Mouse (Mus musculus): ENCODE measurements around the gene Ptp4a2.
"Not testable (repeated sequence)": the region's sequence is repeated elsewhere in the genome, so short reads cannot be mapped to it uniquely, and the experiment has no call there.

The Ptp4a2 gene

DNA sequence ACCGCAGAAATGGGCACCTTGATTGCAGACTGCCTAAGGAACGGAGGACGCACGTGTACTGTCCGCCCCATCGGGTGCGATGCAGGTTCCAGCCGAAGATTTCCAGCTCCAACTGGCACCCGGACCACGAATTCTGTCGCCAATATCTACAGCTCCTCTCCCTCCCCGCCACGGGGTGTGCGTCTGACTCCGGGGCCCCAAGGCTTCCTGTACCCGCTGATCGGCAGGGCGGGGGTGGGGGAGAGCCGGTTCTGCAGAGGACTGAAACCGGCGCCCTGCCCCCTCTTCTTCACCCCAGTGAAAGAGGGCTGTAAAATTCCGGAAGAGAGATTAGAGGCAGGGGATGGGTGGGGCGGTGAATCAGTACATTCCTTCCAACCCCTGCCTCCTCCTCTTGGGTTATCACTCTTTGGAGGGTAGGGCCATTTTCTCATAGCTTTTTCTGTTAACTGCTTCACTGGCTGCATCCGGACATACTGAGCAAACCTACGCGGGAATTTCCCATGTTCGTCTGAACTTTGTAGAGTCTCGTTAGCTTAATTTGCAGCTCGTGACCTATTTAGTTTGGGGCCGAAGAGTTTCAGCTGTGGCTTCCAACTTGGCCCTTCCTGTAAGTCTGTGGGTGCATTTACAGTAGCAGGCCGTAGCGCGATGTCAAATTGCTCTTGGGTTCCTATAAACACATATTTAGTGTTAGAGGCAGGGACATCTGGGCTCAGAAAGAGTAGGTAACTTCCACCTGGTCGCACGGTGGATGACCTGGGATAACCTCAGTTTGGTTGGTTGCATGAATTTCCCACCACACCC is at the start of gene Ptp4a2:
TSS of gene Ptp4a2 (plus strand) at position 422 of the 807 bp plus-strand sequence.
- peak; percentile 93 for DNase-seq (ENCODE audit: low spot score in 2 of 2)

DNA sequence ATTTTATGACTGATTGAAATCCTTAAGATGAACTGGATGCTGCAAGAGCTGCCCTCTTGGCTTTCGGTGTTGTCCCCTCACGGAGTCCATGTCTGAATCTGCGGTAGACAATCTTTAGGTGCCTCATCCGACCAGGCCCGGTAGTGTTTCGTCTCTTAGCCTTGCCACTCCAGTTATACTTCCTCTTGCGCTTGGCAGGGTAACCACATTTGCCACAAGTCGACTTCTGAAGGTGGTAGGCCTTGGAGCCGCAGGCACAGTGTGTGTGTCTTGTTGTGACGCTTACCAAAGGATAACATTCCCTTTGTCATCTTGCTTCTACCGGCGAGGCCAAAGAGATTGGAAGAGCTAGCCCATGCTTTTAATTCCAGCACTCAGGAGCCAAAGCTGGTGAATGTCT is 49.4 kb upstream of the Ptp4a2 start:
- DNase-seq (ENCODE audit: low spot score in 2 of 2), result peak; percentile 53 to 68

DNA sequence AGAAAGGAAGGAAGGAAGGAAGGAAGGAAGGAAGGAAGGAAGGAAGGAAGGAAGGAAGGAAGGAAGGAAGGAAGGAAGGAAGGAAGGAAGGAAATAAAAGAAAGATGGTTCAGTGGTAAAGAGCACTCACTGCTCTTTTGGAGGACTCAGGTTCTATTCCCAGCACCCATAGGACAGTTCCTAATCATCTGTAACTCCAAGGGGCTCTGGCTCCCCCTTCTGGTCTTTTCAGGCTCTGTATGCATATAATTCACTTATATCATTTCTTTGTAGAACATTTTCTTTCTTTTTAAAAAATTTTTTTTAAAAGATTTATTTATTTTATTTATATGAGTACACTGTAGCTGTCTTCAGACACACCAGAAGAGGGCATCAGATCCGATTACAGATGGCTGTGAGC is 48.5 kb upstream of the Ptp4a2 start:
- DNase-seq (ENCODE audit: low spot score in 2 of 2), result not testable (repeated sequence)

DNA sequence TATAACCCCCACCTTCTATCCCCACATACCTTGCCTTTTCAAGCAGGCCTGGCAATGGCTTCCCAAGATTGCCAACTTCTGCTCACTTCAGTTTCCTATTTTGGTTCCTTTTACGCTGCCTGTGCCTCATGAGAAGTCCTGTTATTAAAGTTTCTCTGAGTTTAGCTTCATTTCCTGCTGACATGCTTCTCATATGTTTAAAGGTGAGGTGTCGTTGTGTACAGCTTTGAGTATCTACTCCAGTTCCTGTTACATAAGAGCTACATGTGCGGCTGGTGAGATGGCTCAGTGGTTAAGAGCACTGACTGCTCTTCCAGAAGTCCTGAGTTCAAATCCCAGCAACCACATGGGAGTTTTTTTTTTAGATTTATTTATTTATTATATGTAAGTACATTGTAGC is 45.7 kb upstream of the Ptp4a2 start:
- no peak for DNase-seq (ENCODE audit: low spot score in 2 of 2)

DNA sequence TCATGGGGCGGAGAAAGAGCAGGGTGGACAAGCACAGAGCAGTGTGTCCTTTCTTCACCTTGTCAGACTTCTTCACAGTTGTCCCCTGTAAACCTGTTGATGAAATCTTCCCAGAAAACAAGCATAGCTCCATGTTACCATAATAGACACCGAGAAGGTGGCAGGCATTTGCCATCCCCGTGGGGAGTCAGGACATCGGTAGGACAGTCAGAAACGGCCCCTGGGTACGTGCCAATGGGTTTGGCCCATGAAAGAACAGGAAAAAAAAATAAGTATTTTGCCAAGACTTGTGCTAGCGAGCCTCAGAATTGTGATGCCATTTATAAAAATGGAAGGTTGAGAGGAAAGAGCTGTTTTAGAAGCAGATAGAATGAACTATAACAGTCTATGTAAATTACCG is 43.2 kb upstream of the Ptp4a2 start:
- no peak for DNase-seq (ENCODE audit: low spot score in 2 of 2)

DNA sequence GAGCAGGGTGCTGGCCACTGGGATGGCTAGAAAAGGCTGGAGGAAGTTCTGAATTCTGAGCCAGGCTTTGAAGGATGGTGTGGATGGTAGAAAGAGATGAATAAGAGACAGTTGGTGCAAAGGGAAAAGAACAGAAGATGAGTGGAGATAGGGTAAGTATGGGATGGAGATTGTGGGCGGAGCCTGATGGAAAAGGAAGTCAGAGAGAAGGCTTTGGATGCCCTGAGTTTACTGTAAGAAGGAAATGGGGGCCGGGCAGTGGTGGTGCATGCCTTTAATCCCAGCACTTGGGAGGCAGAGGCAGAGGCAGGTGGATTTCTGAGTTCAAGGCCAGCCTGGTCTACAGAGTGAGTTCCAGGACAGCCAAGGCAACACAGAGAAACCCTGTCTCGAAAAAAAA is 42.3 kb upstream of the Ptp4a2 start:
- not testable (repeated sequence) for DNase-seq (ENCODE audit: low spot score in 2 of 2)

DNA sequence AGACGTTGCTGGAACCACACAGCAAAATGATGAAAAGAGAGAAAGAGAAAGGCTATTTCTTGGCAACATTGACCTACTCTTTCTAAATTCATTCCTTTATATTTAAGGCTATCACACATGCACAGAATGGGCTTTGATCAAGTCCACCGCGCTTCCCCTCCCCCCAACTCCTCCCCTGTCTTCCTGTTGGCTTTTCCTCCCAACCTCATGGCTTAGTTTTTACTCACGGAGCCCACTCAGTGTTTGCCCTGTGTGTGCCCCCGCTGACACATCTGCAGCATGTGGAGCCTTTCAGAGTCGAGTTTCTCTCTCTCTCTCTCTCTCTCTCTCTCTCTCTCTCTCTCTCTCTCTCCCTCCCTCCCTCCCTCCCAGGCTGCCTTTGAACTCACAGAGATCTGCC is 40.4 kb upstream of the Ptp4a2 start:
- no peak for DNase-seq (ENCODE audit: low spot score in 2 of 2)

DNA sequence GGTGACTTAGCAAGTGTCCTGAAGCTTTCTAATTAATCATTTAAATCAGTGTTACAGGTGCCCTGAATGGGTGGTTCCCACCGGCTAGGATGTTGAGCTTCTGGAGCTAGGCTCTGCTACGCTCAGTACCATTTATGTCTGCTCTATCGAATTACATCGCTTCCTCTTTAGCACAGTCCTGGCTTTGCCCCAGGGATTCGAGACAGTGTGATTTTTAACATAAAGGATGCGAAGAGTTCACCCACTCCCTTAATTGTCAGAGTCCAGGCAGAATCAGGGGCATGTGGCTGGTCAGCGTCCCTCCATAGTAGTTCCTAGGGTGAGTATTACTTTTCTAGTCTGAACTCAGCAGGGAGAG is 39.7 kb upstream of the Ptp4a2 start:
- no peak for DNase-seq (ENCODE audit: low spot score in 2 of 2)

DNA sequence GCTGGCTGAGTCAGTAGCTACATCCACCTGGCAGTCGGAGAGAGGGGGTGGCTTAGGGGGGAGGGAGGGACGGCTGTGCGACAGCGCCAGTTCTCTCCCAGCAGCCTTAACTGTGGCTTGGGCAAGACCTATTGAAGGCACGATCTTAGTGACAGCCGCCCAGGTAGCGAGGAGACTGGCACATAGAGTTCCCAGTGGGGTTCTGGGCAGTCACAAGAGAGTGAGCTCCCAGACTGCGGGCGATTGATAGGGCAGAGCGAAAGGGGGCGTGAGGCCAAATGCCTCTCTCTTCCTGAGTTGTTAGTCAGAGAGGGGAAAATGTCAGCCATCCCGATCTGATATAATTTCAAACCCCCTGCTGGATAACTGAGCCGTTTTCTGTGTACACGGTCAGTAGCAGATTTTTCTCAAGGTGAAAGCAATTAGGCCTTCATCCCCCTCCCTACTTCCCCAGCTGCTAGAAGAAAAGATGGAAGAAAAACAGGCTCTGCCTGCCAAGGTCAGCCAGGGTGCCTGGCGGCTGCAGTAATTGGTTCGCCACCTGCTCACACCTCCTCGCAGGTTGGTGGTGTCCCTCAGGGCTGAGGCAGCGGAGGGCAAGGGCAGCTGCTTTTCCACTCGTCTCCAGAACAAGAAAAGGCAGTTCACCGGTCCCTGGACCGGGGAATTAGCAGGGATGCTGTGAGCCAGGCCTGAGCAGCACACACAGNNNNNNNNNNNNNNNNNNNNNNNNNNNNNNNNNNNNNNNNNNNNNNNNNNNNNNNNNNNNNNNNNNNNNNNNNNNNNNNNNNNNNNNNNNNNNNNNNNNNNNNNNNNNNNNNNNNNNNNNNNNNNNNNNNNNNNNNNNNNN is 39.1 kb upstream of the Ptp4a2 start:
- DNase-seq (ENCODE audit: low spot score in 2 of 2), result no peak

DNA sequence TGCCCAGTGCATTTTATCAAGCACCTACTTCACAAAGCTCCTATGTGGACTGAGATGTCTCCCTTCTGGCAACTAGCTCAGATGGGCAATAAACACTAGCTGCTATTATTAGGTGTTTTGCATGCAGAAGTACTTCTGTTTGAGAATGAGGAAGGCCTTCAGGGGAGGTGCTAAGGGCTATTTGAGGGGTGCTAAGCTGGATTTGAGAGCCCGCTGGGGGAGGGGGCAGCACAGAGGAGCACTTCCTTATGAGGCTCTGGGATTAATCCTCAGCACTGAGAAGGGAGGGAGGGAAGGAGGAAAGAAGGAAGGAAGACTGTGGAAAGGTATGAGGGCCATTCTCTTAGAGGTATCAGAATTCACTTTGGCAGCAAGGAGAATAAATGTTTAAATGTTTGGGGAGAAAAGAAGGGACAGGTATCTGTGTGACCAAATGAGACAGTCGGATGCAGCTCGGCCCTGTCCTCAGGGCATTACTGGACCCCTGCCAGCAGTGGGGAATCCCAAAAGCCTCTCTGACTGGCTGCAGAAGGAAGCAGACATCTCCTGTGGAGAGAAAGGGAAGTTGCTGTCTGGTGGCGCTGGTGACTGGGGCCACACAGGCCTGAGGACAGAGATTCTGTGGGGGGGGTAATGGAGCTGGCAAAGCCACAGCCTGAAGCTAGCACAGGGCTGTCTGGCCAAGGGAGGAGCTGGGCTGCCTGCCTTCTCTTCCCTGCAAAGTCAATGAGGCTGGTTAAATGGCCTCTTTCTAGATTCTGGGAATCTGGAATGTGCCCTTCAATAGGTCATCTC is 28.9 kb upstream of the Ptp4a2 start:
- DNase-seq (ENCODE audit: low spot score in 2 of 2), result no peak

DNA sequence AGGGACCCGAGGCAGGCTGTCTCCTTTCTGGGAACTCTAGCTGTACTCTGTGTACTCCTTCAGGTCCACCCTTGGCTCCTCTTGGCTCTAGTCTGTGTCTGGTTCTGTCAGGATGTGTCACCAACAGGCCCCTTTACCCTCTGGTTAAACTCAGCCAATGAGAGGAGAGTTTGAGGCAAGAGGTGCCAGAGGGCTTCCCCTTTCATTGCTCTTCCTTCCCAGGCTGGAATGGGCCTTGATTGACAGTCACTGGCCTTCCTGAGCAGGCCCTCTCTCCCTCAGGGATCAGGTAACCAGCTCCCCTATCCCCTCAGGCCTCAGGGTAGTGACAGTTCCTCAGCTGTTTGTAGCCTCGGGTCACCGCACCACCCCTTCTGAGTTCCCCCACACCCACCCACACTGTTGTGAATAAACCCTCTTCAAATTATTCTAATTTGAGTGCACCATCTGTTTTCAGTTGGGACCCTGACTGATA is 28.1 kb upstream of the Ptp4a2 start:
- DNase-seq (ENCODE audit: low spot score in 2 of 2), result no peak

DNA sequence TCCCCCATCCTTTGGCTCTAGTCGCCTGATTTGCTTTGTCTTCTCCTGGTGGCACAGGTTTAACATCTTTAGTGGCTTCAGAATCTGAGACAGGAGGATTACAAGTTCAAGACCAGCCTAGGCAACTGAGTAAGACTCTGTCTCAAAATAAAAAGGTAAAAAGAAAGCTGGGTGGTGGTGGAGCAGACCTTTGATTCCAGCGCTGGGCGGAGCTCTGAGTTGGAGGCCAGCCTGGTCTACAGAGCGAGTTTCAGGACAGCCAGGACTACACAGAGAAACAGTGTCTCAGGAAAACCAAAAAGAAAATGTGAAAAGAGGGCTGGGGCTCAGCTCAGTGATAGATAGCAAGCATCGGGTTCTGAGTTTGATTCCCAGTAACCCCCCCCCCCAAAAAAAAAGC is 27.5 kb upstream of the Ptp4a2 start:
- no peak for DNase-seq (ENCODE audit: low spot score in 2 of 2)

DNA sequence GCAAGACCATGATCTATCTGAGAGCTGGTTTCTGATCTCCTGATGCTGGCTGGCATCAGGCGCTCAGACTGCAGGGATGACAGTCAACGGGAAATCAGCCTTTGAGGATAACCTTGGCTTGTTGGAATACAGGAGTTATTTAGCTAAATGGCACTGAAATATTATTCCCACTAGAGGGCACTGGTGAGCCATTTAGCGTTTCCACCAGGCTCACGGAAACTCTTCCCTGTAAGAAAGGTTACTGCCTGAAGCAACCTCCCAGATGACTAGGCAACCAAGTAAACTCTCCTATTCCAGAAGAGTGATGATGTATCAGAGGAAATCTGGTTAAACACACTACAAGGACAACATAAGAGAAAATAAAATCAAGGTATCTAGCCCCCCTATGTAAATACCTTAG is 25.8 kb upstream of the Ptp4a2 start:
- DNase-seq (ENCODE audit: low spot score in 2 of 2), result peak; percentile 75 to 80

DNA sequence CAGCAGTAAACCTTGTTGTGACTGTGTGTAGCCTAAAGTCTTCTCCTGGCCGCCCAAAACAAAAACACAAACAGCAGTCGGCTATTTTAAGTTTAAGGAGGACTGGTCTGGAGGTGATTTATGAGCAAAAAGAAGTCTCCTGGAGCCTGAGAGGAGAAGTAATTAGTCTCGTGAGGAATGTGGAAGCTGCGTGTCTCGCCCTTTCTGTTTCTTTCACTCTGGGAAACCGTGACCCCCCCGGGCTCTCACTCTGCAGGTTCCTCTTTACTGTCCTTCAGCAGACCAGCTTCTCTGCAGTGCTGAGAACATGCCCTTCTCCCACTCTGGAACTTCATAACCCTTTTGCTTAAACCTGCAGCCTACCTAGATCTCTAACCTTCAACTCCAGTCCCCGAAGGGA is 22.3 kb upstream of the Ptp4a2 start:
- DNase-seq (ENCODE audit: low spot score in 2 of 2), result peak in 1 of 2 experiments; percentile 42

DNA sequence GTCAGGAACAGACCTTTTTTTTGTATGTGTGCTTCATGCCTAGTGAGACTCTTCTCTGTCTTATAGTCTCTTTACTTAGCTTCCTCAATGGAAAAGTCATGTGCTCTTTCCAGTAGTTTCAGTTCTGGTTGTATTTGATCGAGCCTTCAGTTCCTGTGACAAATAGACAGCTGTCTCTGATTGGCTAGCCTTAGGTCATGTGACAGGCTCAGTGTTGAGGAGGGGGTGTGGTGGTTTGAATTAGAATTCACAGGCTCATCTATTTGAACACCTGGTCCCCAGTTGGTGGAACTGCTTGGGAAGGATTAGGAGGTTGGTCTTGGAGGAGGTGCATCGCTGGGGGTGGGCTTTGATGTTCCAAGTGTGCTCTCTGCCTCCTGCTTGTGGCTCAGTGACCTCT is 21.4 kb upstream of the Ptp4a2 start:
- no peak for DNase-seq (ENCODE audit: low spot score in 2 of 2)

DNA sequence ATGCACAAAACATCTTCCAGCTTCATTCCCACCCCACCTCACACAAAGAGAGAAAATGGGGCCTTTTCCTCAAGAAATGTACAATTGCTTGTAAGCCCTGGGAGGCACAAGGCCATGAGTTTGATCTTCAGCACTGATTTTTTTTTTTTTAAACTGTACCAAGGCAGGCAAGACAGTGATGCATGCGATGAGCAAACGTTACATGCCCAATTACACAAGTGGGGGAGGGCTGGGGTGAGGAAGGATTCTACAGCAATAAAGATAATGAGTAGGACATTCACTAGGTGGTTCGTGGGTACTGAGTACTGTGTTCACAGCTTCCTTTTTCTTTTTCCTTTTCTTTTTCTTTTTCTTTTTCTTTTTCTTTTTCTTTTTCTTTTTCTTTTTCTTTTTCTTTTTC is 20.5 kb upstream of the Ptp4a2 start:
- no peak for DNase-seq (ENCODE audit: low spot score in 2 of 2)

DNA sequence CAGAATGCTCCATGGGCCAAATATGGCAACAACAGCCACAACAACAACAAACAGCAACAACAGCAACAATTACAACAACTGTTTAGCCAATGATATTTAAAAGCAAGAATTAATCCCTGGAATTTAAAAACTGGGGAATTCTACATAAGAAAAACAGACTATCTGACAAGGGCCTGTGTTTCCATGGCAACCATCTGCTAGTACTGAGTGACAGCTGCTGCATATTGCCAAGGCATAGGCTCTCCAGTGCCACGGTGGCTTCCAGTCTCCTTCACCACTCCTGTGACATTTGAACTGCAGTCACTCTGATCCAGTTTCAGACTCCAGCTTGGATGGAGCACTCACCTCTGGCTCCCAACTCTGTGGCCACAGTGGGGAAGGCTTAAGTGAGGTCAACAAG is 19.6 kb upstream of the Ptp4a2 start:
- no peak for DNase-seq (ENCODE audit: low spot score in 2 of 2)

DNA sequence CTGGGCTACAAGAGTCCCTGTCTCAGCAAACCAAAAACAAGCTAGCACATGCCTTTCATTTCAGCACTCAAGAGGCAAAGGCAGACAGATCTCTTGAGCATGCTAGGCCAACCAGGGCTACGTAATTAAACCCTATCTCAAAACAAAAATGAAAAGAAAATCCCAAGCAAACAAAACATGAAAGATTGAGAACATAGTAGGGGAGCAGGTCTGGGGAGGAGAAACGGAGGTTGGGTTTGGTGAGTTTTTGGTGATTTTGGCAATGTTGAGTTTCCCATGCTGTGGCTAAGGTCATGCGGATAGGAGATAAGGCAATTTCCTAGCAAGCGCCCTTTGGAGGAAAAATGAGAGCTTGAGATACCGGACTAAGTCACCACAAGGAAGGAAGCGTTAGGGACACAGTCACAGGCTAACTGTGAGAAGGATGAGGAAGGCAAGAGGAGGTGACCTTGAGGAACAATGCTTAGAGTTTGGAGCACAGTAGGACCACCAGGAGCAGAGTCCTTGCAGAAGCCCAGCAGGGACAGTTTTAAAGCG is 18.3 kb upstream of the Ptp4a2 start:
- DNase-seq (ENCODE audit: low spot score in 2 of 2), result no peak

DNA sequence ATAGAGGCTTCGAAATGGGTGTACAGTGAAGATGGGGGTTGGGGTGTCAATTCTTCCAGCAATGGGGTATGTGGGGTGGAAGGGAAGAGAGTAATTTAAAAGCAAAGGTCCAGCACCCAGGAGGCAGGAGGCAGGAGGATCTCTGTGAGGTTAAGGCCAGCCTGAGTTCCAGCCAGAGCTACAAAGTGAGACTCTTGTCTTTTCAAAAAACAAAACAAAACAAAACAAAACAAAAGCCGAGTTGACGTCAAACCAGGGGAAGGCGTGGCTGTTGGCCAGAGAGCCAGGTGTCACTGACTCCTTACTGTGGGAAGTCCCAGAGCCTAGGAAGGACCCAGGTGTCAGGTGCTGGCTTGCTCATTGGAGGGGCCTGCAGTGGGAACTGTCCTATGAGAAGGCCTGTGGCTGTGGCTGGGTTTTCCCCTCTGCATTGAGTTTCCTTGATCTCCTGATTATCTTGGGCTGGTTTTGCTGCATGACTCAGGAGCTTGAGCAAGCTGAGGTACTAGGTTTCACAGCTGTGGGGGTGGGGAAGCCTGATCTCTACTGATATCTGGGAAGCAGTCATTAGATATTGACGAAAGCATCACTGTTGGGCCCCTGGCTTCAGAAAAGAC is 17.2 kb upstream of the Ptp4a2 start:
- peak; percentile 91 to 96 for DNase-seq (ENCODE audit: low spot score in 2 of 2)

DNA sequence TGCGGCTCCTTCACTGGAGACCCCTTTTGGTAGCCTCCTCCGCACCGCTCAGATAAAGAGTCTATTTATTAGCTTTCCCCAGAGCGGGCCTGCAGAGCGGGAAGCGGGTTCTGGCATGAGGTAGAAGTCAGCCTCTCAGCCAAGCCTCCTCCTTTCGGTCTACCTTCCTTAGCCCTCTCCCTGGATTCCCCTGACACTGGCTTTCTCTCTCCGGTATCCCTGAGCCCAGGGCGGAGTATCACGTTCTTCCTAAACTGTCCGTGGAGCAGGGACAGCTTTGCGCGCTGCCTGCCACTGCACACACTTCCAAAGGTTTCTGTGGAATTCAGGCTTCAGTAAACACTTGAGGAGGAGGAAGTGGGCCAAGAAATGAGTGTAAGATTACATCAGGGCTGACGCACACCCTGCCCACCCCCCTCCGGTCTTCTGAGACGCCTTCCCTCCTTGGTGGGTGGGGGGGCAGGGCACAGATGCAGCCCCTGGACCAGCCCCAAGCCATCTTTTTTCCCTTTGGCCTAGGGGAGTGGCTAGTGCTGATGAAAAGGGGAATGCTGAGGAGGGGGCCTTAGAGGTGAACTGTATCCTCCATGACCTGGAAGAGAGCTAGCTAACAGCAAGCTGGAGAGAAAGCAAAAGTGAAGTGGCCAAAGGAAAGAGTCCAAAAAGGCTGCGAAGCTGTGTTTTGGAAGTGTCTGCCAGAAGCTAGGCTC is 15.7 kb upstream of the Ptp4a2 start:
- no peak for DNase-seq (ENCODE audit: low spot score in 2 of 2)

DNA sequence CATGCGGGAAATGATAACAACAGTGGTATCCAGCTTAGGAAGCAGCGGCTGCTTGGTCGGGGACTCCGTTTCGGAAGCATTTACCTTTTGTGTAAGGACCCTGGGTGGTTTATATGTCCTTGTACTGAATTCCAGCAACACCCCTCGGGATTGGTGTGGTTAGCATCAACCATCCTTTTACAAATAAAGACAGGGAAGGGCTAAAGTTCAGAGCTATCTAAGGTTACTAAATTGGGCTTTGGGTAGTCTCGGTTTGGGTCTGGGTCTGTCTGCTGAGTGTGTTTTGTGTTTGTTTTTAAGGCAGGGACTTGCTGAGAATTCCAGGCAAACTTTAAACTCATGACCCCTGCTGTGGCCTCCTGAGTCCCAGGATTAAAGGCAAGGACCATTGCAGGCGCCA is 15.2 kb upstream of the Ptp4a2 start:
- DNase-seq (ENCODE audit: low spot score in 2 of 2), result no peak

All from natural killer cell, adult 2 months (primary cell).